Mouse (Mus musculus) gonadal fat pad, adult 2 months (tissue): Measurements from ENCODE around the gene Ston2. TPM values are rescaled to one million over a fixed set of nuclear protein-coding genes. Genes with fewer than 3 reads are reported as not detected.

Experiments
- DNase-seq: peaks from one replicate; pipeline ENCODE4 v3.0.0-alpha.2; 2012; ENCODE audit warnings: low read depth
- polyA plus RNA-seq: library from polyadenylated mRNA; depleted of rRNA; stranded (reverse); fragments of >200 nt; gene quantifications from 2 replicates; pipeline ENCODE4 v1.2.3, GENCODE M21; 2012

The Ston2 gene
- polyA plus RNA-seq, 1 experiment, result 13.9 TPM

DNA sequence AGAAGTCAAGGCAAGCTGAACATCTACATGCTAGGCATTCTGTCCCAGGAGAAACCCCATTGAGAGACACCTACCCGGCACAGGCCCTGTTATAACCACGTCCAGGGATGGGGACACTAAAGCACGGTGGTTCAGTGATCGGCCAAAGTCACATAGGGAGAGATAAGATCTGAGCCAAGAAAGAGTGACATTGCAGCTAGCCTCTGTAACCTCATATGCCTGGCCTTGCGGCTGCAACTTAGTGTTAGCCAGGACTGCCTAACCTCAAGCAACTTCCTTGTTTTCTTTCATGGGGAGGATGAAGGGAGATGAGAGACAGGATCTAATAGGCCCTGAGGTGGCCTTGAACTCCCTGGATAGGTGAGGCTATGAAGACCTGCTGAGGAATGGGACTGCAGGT is 122.8 kb downstream of the Ston2 start:
- no peak for DNase-seq

DNA sequence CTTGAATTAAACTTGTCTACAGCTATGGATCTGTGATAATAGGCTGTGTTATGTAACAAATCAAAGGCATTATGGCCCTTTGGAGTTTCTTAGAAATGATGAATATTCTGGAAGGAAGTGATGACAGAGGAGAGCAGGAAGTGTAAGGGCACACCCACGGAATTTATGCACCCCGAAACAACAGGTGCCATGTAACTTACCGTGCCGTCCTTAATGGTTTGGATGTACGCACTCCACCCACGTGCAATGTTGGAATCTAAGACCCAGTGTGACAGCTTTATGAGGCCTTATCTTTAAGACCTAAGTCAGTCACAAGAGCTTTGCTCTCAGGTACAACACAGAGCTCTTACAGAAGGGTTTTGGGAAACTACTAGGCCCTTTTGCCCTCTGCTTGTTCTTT is 124.9 kb downstream of the Ston2 start:
- DNase-seq, result no peak

GRCm38 (mm10) chr12:91662844-91663243 is 125.3 kb downstream of the Ston2 start:
- no peak for DNase-seq

DNA sequence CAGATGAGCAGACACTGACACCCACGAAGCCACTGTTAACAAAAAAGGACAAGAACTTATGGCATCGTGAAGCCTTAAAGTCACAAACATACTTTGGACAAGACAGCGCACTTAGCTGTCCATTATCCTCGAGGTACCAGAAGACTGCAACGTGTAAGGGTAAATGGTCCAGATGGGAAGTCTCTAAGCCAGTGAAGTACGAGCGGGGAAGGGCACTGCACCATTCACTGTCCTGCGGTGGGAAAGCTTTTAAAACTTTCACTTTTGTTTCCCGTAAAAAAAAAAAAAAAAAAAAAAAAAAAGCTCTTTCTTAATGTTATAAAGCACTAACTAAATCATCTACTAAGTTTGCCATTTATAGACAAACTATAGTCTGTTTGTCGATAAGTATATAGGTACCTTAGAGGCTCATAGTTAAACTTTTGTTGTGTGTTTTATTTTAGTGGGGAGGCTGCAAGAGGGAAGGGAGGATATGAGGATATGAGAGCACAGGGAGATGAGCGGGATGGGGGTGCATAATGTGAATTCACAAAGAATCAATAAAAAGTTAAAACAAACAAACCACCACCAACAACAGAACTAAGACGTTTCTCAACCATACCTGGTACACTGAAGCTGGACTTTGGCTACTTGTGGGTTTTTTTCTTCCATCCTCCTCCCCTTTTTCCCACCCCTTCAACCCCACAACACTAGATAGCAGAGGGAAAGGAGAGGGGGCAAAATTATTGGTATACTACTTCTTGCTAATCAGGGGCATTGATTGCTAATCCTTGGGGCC is 127.4 kb downstream of the Ston2 start:
- DNase-seq, result no peak

DNA sequence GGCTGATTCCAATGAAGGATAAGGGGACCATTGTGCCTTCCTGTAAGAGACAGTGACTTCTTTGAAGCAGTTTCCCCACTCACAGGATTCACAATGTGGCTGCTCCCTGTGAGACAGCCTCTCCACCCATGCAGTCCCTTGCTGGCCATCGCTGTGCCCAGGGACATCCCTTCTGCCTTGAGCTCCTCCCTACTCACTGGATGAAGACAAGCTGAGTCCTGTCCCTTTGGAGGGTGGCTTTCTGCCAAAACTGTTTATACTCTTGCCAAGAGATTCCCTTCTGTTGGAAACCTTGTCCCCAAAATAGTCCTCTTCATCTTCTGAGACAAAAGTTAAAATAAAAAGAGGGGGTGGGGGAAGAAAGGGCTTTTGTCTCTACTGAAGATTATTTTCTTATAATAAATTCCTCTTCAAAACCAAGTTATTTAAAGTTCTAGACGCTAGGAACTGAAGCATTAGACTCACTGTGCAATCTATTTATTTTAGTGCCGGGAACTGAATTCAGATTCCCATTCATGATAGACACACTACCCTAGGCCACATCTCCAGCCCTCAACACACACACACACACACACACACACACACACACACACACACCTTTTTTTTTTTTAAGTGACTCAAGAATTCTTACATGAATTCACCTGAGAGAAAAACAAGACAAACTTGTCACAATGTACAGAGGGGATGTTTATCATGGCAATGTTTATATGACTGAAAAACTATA is 133.6 kb downstream of the Ston2 start:
- no peak for DNase-seq

GRCm38 (mm10) chr12:91648426-91648825 is 139.8 kb downstream of the Ston2 start:
- DNase-seq, result no peak

GRCm38 (mm10) chr12:91645361-91646123 is 142.6 kb downstream of the Ston2 start:
- DNase-seq, result no peak

- DNase-seq, result no peak
Observed at GRCm38 (mm10) chr12:91643221-91643620, 145.0 kb downstream of the Ston2 start.

- DNase-seq, result no peak
Observed at GRCm38 (mm10) chr12:91642426-91643093, 145.6 kb downstream of the Ston2 start.

GRCm38 (mm10) chr12:91641631-91642141 is 146.5 kb downstream of the Ston2 start:
- no peak for DNase-seq

DNA sequence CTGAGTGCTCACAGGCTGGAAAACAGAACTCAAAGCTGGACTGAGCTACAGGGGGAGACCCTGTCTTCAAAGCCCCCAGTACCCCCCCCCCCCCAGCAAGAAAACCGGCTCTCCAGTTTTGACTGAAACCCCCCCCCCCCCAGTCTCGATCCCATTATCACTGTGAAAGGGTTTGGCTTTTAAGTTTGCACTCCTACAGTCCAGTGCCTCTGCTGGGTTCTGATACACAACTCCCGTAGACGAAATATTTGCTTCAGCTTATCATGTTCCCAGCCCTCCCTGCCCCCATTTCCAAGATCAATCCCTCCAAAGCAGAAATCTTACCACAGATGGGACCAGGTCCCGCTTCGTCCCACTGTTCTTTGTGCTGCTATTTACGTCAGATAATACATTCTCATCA is 147.1 kb downstream of the Ston2 start:
- DNase-seq, result no peak

DNA sequence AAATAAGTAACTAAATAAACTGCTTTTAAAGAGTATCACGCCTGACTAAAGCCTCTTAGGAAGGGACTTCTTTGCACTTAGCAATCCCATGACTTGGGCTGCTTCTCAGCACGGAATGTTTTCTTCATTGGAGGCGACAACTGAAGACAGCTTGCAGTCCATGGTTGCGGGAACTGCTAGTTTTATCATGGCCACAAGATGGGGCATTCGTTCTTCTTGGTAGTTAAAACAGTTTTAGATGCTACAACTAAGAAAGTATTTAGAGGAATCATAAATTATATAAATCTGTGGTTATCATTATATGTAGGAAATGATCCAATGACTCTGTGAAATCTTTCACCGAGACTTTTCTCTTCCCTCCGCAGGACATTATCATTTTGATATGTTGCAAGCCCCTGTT is 147.5 kb downstream of the Ston2 start:
- no peak for DNase-seq

DNA sequence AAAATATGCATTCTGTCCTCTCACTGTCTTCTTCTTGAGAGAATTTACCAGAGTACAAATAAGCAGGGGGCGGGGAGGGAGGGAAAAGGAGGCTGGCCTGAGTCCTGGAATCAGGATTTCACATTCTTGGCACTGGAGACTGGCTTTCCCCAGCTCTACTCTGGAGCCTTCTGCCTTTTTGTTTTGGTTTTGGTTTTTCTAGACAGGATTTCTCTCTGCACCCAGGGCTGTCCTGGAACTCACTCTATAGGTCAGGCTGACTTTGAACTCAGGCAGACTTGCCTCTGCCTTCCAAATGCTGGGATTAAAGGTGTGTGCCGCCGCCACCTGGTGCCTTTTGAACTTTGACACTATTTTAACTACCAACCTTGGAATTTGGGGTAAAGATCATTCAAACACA is 149.8 kb downstream of the Ston2 start:
- no peak for DNase-seq

DNA sequence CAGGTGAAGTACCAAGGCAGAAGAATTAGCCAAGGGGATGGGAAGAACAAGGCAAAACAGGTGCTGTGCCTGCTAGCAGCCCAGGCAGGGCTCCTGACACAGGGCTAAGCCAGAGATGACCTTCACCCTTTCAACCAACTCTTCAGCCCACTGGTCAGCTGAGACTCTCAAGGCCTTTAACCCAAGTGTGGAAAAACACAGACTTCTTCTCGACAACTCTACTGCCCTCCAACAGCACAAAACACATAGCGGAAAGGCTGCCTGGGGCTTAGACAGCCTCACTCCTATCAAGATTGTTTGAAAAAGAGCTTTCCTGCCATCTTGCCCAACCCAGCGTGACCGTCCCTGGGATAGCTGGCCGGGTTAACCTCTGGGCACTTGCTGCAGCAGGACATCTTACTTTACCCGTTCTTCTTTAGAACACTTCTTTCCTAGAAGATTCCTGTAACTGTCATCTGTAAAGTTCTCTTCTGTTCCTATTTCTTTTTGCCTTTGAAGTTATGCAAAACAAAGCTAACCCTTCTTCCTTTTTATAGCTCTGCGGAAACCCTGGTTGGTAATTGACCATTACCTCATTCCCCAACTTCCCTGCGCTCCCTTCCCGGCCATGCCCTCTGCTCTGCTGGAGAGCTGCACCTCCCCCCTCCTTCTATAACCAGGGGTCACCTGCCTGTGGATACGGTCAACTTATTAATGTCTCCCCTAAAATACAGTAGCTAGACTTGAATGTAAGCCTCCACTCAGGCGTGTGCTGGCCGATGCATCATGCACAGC is 150.9 kb downstream of the Ston2 start:
- no peak for DNase-seq

DNA sequence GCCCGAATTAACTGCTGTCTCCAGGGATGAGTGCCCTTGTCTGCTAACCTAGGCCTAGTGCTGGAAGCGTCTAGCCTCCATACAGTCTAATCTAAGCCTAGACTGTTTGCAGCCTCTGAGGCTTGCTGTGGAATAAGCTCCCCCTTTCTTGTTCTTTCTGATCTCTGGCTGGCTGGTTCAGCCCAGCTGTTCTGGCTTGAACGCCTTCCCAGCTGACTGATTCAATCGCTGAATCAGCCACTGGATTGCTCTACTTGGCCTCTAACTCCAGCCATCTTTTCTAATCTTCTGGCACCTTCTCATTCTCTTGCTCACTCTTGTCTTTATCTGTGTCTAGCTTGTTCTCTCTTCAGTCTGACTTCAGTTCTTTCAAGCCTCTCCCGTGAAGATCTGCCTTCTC is 161.7 kb downstream of the Ston2 start:
- no peak for DNase-seq

GRCm38 (mm10) chr12:91625013-91625412 is 163.2 kb downstream of the Ston2 start:
- DNase-seq, result no peak

GRCm38 (mm10) chr12:91609425-91609824 is 178.8 kb downstream of the Ston2 start:
- no peak for DNase-seq

DNA sequence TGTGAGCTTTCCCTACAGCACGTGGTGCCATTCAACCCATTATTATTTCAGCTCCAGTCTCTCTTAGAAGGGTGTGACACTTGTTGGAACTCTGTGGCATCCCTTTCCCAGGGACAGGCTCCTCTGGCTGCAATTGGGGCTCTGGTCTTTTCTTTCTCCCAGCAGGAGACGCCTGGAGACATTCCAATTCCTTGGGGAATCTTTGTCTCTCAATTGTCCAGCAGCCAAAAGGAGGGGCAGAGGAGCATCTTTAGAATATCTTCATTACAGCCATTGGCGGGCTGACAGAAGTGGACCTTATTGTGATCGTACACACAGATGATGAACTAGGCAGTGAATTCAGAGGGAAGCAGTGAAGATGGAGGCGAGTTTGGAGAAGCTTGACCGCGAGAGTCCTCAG is 180.5 kb downstream of the Ston2 start:
- no peak for DNase-seq

DNA sequence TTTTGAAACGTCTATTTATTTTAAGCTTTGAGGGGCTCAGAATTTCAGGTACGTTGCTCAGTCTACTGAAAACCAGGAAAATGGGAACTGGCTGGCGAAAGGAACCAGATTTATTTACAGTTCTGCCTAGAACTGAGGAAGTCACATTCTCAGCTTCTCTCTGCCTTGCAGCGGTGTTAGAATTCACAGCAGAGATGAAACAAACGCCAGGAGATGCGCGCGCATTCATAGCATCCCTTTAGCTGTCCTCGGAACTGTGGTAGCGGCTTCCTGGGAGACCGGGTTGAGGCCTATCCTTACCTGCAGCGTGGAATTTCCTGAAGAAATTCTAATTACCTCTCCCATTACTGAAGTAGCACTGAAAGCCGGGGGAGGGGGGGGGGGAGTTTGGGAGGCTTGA is 181.5 kb downstream of the Ston2 start:
- DNase-seq, result no peak

- DNase-seq, result no peak
Observed at GRCm38 (mm10) chr12:91604600-91604999, 183.6 kb downstream of the Ston2 start.

GRCm38 (mm10) chr12:91592128-91592527 is 196.1 kb downstream of the Ston2 start:
- no peak for DNase-seq
